Mouse (Mus musculus) neutrophil, adult 5-6 weeks (primary cell): ENCODE results near the gene 1700021F05Rik. TPM values are rescaled to one million over a fixed set of nuclear protein-coding genes. Genes with fewer than 3 reads are reported as not detected.

Experiments
- ATAC-seq: fragments of 151-379, 151-347 bp; 2 replicates; pipeline ENCODE4 v1.8.0; 2017; ENCODE audit warnings: mild to moderate bottlenecking, moderate TSS enrichment; ENCODE audit not compliant: insufficient number of reproducible peaks, poor library complexity, low FRiP score, severe bottlenecking; ENCODE audit errors: extremely low read depth
- total RNA-seq: library from RNA; stranded (forward); fragments of 200-1000 nt; gene quantifications from 2 replicates; pipeline ENCODE4 v1.2.3, GENCODE M21; 2017

The 1700021F05Rik gene
- 20.7 and 22.3 TPM in 2 replicates for total RNA-seq

GRCm38 (mm10) chr10:43540442-43541152, at the start of gene 1700021F05Rik:
Gene 1700021F05Rik (minus strand): TSS chr10:43540994.
- peak; percentile 98 for ATAC-seq

- no peak for ATAC-seq
Observed at GRCm38 (mm10) chr10:43588470-43589177, 47.8 kb upstream of the 1700021F05Rik start.

GRCm38 (mm10) chr10:43584538-43584937, 43.7 kb upstream of the 1700021F05Rik start:
- ATAC-seq: no peak

GRCm38 (mm10) chr10:43581260-43581659, 40.5 kb upstream of the 1700021F05Rik start:
- ATAC-seq: no peak

- ATAC-seq: no peak
Observed at GRCm38 (mm10) chr10:43580649-43581078, 39.9 kb upstream of the 1700021F05Rik start.

- peak; percentile 7; the same call in 1 of the 2 replicates for ATAC-seq
Observed at GRCm38 (mm10) chr10:43579381-43580261, 38.8 kb upstream of the 1700021F05Rik start.

- ATAC-seq: peak; percentile 58
Observed at GRCm38 (mm10) chr10:43578754-43579380, 38.1 kb upstream of the 1700021F05Rik start.

GRCm38 (mm10) chr10:43578366-43578753, 37.6 kb upstream of the 1700021F05Rik start:
- peak; percentile 13; the same call in 1 of the 2 replicates for ATAC-seq

- ATAC-seq: no peak
Observed at GRCm38 (mm10) chr10:43577997-43578331, 37.2 kb upstream of the 1700021F05Rik start, which contains the start of gene Cd24a. Gene Cd24a (plus strand): TSS chr10:43578284.

GRCm38 (mm10) chr10:43577299-43577996, 36.7 kb upstream of the 1700021F05Rik start:
- ATAC-seq: no peak

- peak; percentile 59 for ATAC-seq
Observed at GRCm38 (mm10) chr10:43574956-43575355, 34.2 kb upstream of the 1700021F05Rik start.

GRCm38 (mm10) chr10:43574352-43574751, 33.6 kb upstream of the 1700021F05Rik start:
- no peak for ATAC-seq

- no peak for ATAC-seq
Observed at GRCm38 (mm10) chr10:43561311-43561710, 20.5 kb upstream of the 1700021F05Rik start.

GRCm38 (mm10) chr10:43560765-43561164, 20.0 kb upstream of the 1700021F05Rik start:
- ATAC-seq: no peak

GRCm38 (mm10) chr10:43559313-43559712, 18.5 kb upstream of the 1700021F05Rik start:
- 0 out of 2 replicates have a peak, but pooled peaks have one; percentile 6 for ATAC-seq

- ATAC-seq: peak; percentile 71
Observed at GRCm38 (mm10) chr10:43557630-43558165, 16.9 kb upstream of the 1700021F05Rik start.

GRCm38 (mm10) chr10:43551388-43551787, 10.6 kb upstream of the 1700021F05Rik start:
- no peak for ATAC-seq

- no peak for ATAC-seq
Observed at GRCm38 (mm10) chr10:43550923-43551322, 10.1 kb upstream of the 1700021F05Rik start.
